Mouse (Mus musculus): ENCODE measurements around the gene Pex11b. TPM values are rescaled to one million over a fixed set of nuclear protein-coding genes. Genes with fewer than 3 reads are reported as not detected.

The Pex11b gene
- 61.3 and 61.5 TPM in 2 replicates for polyA plus RNA-seq (2014; fragmentation: Nextera tagmentation; extraction: Ambion mirVana)

GRCm38 (mm10) chr3:96634928-96635879 lies at the start of gene Pex11b, which contains the start of gene Gm42957:
TSS of gene Pex11b (plus strand) at chr3:96635376.
TSS of gene Gm42957 (plus strand) at chr3:96635474.
- WGBS, result 2% methylated on average over 60 of the region's 60 CpGs
- DNase-seq, result peak; percentile 88
- H3K4me3 ChIP-seq (replicated peaks; ENCODE audit: low read depth, low read length), result peak within 1 kb of the TSS; percentile 85
- H3K27ac ChIP-seq (replicated peaks; ENCODE audit: low read depth, low read length), result peak within 1 kb of the TSS; percentile 89
- no peaks in the 10 kb centered on the region for H3K9me3 ChIP-seq (ENCODE audit: control insufficient read depth, low read length)
- ATAC-seq (ENCODE audit: low FRiP score, low TSS enrichment), result peak; percentile 86
- peak within 1 kb of the TSS; percentile 97 for H3K9ac ChIP-seq (replicated peaks; ENCODE audit: low read length)
- no peaks in the 10 kb centered on the region for H3K27me3 ChIP-seq (ENCODE audit: control insufficient read depth, insufficient read depth, low read length)
- H3K4me1 ChIP-seq (ENCODE audit: control insufficient read depth, insufficient read depth, low read length), result peaks cover 19% of the 10 kb centered on the region
- H3K4me2 ChIP-seq (ENCODE audit: low read length), result peak within 1 kb of the TSS; percentile 79
- peaks cover 44% of the 10 kb centered on the region for H3K36me3 ChIP-seq (ENCODE audit: control insufficient read depth, insufficient read depth, low read length)

GRCm38 (mm10) chr3:96590657-96591056 lies 44.5 kb upstream of the Pex11b start:
- Histone ChIP-seq H3K4me3 (replicated peaks; ENCODE audit: low read depth, low read length) (no peak overlapping the region), H3K27me3 (ENCODE audit: control insufficient read depth, insufficient read depth, low read length) (no peaks in the 10 kb centered on the region), H3K4me1 (ENCODE audit: control insufficient read depth, insufficient read depth, low read length) (peaks cover 8% of the 10 kb centered on the region; the same call in 1 of the 2 replicates), H3K27ac (replicated peaks; ENCODE audit: low read depth, low read length) (no peak overlapping the region), H3K36me3 (ENCODE audit: control insufficient read depth, insufficient read depth, low read length) (no peaks in the 10 kb centered on the region), H3K9me3 (ENCODE audit: control insufficient read depth, low read length) (no peaks in the 10 kb centered on the region), H3K9ac (replicated peaks; ENCODE audit: low read length) (no peak overlapping the region), H3K4me2 (ENCODE audit: low read length) (no peak overlapping the region)
- DNase-seq, result no peak
- 81% methylated on average over 4 of the region's 4 CpGs for WGBS
- ATAC-seq (ENCODE audit: low FRiP score, low TSS enrichment), result no peak

GRCm38 (mm10) chr3:96593374-96593773 lies 41.8 kb upstream of the Pex11b start:
- Histone ChIP-seq H3K9me3 (ENCODE audit: control insufficient read depth, low read length) (no peaks in the 10 kb centered on the region), H3K27ac (replicated peaks; ENCODE audit: low read depth, low read length) (peak overlapping the region; percentile 82), H3K4me2 (ENCODE audit: low read length) (peak overlapping the region; percentile 67), H3K36me3 (ENCODE audit: control insufficient read depth, insufficient read depth, low read length) (no peaks in the 10 kb centered on the region), H3K4me1 (ENCODE audit: control insufficient read depth, insufficient read depth, low read length) (peaks cover 33% of the 10 kb centered on the region), H3K4me3 (replicated peaks; ENCODE audit: low read depth, low read length) (peak overlapping the region; percentile 62), H3K27me3 (ENCODE audit: control insufficient read depth, insufficient read depth, low read length) (no peaks in the 10 kb centered on the region), H3K9ac (replicated peaks; ENCODE audit: low read length) (peak overlapping the region; percentile 67)
- no peak for ATAC-seq (ENCODE audit: low FRiP score, low TSS enrichment)
- peak; percentile 54 for DNase-seq
- WGBS, result 2% methylated on average over 10 of the region's 10 CpGs

- peak within 1 kb of the TSS; percentile 62 for H3K4me3 ChIP-seq (replicated peaks; ENCODE audit: low read depth, low read length)
- H3K9ac ChIP-seq (replicated peaks; ENCODE audit: low read length), result peak within 1 kb of the TSS; percentile 67
- H3K4me2 ChIP-seq (ENCODE audit: low read length), result peak within 1 kb of the TSS; percentile 67
- DNase-seq (peak; percentile 96), ATAC-seq (ENCODE audit: low FRiP score, low TSS enrichment) (peak; percentile 86)
- peaks cover 39% of the 10 kb centered on the region for H3K4me1 ChIP-seq (ENCODE audit: control insufficient read depth, insufficient read depth, low read length)
- H3K27me3 ChIP-seq (ENCODE audit: control insufficient read depth, insufficient read depth, low read length), result no peaks in the 10 kb centered on the region
- peak within 1 kb of the TSS; percentile 82 for H3K27ac ChIP-seq (replicated peaks; ENCODE audit: low read depth, low read length)
- H3K36me3 ChIP-seq (ENCODE audit: control insufficient read depth, insufficient read depth, low read length), result no peaks in the 10 kb centered on the region
- WGBS, result 0% methylated on average over 38 of the region's 38 CpGs
- no peaks in the 10 kb centered on the region for H3K9me3 ChIP-seq (ENCODE audit: control insufficient read depth, low read length)
Observed at GRCm38 (mm10) chr3:96593790-96594560, 41.2 kb upstream of the Pex11b start, which contains the start of gene Polr3gl. TSS of gene Polr3gl (minus strand) at chr3:96594181.

- Histone ChIP-seq H3K27ac (replicated peaks; ENCODE audit: low read depth, low read length) (no peak overlapping the region), H3K4me1 (ENCODE audit: control insufficient read depth, insufficient read depth, low read length) (peaks cover 40% of the 10 kb centered on the region), H3K9me3 (ENCODE audit: control insufficient read depth, low read length) (no peaks in the 10 kb centered on the region), H3K4me2 (ENCODE audit: low read length) (no peak overlapping the region), H3K27me3 (ENCODE audit: control insufficient read depth, insufficient read depth, low read length) (no peaks in the 10 kb centered on the region), H3K4me3 (replicated peaks; ENCODE audit: low read depth, low read length) (no peak overlapping the region), H3K9ac (replicated peaks; ENCODE audit: low read length) (no peak overlapping the region), H3K36me3 (ENCODE audit: control insufficient read depth, insufficient read depth, low read length) (no peaks in the 10 kb centered on the region)
- 84% methylated on average over 5 of the region's 5 CpGs for WGBS
- no peak for DNase-seq
- no peak for ATAC-seq (ENCODE audit: low FRiP score, low TSS enrichment)
Observed at GRCm38 (mm10) chr3:96594851-96595250, 40.3 kb upstream of the Pex11b start.

- ATAC-seq (ENCODE audit: low FRiP score, low TSS enrichment), result no peak
- peak overlapping the region; percentile 100 for H3K4me2 ChIP-seq (ENCODE audit: low read length)
- DNase-seq, result peak; percentile 40
- no peak overlapping the region for H3K9ac ChIP-seq (replicated peaks; ENCODE audit: low read length)
- peaks cover 48% of the 10 kb centered on the region for H3K4me1 ChIP-seq (ENCODE audit: control insufficient read depth, insufficient read depth, low read length)
- peak overlapping the region; percentile 48; the same call in 1 of the 2 replicates for H3K4me3 ChIP-seq (replicated peaks; ENCODE audit: low read depth, low read length)
- no peak overlapping the region for H3K27ac ChIP-seq (replicated peaks; ENCODE audit: low read depth, low read length)
- no peaks in the 10 kb centered on the region for H3K9me3 ChIP-seq (ENCODE audit: control insufficient read depth, low read length)
- no peaks in the 10 kb centered on the region for H3K27me3 ChIP-seq (ENCODE audit: control insufficient read depth, insufficient read depth, low read length)
- 20% methylated on average over 6 of the region's 6 CpGs for WGBS
- no peaks in the 10 kb centered on the region for H3K36me3 ChIP-seq (ENCODE audit: control insufficient read depth, insufficient read depth, low read length)
Observed at GRCm38 (mm10) chr3:96595661-96596060, 39.5 kb upstream of the Pex11b start.

GRCm38 (mm10) chr3:96596228-96596707 lies 38.9 kb upstream of the Pex11b start, which contains the start of gene Ankrd34a:
TSS of gene Ankrd34a (plus strand) at chr3:96596636.
- under 1% methylated on average over 22 of the region's 23 CpGs for WGBS
- peak within 1 kb of the TSS; percentile 100 for H3K4me2 ChIP-seq (ENCODE audit: low read length)
- peak within 1 kb of the TSS; percentile 39 for H3K27ac ChIP-seq (replicated peaks; ENCODE audit: low read depth, low read length)
- DNase-seq, result peak; percentile 74
- H3K36me3 ChIP-seq (ENCODE audit: control insufficient read depth, insufficient read depth, low read length), result no peaks in the 10 kb centered on the region
- H3K27me3 ChIP-seq (ENCODE audit: control insufficient read depth, insufficient read depth, low read length), result no peaks in the 10 kb centered on the region
- H3K9ac ChIP-seq (replicated peaks; ENCODE audit: low read length), result peak within 1 kb of the TSS; percentile 68
- H3K4me1 ChIP-seq (ENCODE audit: control insufficient read depth, insufficient read depth, low read length), result peaks cover 48% of the 10 kb centered on the region
- H3K9me3 ChIP-seq (ENCODE audit: control insufficient read depth, low read length), result no peaks in the 10 kb centered on the region
- peak within 1 kb of the TSS; percentile 48 for H3K4me3 ChIP-seq (replicated peaks; ENCODE audit: low read depth, low read length)
- no peak for ATAC-seq (ENCODE audit: low FRiP score, low TSS enrichment)

GRCm38 (mm10) chr3:96596855-96597254 lies 38.3 kb upstream of the Pex11b start:
- Histone ChIP-seq H3K4me1 (ENCODE audit: control insufficient read depth, insufficient read depth, low read length) (peaks cover 50% of the 10 kb centered on the region), H3K27me3 (ENCODE audit: control insufficient read depth, insufficient read depth, low read length) (no peaks in the 10 kb centered on the region), H3K9me3 (ENCODE audit: control insufficient read depth, low read length) (no peaks in the 10 kb centered on the region), H3K27ac (replicated peaks; ENCODE audit: low read depth, low read length) (peak overlapping the region; percentile 39), H3K36me3 (ENCODE audit: control insufficient read depth, insufficient read depth, low read length) (no peaks in the 10 kb centered on the region), H3K4me3 (replicated peaks; ENCODE audit: low read depth, low read length) (peak overlapping the region; percentile 48), H3K4me2 (ENCODE audit: low read length) (peak overlapping the region; percentile 100), H3K9ac (replicated peaks; ENCODE audit: low read length) (peak overlapping the region; percentile 68)
- ATAC-seq (ENCODE audit: low FRiP score, low TSS enrichment), result no peak
- peak; percentile 41 for DNase-seq
- 1% methylated on average over 11 of the region's 12 CpGs for WGBS

Measured in midbrain, embryonic 14.5 days (tissue).